Mouse (Mus musculus) ES-Bruce4 (cell line): Measurements from ENCODE around the gene Spag16.

Source experiments
- CTCF ChIP-seq: IDR thresholded peaks from one replicate; pipeline ENCODE4 v1.8.1; 2011; ENCODE audit warnings: low read depth, low read length
- POLR2A ChIP-seq: IDR thresholded peaks from one replicate; pipeline ENCODE4 v1.8.1; 2011; ENCODE audit warnings: low read length; ENCODE audit not compliant: insufficient read depth

GRCm38 (mm10) chr1:69787379-69787778 lies 39.4 kb upstream of the Spag16 start:
- TF ChIP-seq POLR2A: no peak
- TF ChIP-seq CTCF: no peak
